Mouse (Mus musculus): ENCODE measurements around the gene Cbr4.

- no peak for TF ChIP-seq POLR2A (IDR thresholded peaks at IDR 0.05; ENCODE audit: low read depth, low read length)
- no peak for TF ChIP-seq CTCF (IDR thresholded peaks at IDR 0.05; ENCODE audit: extremely low read depth, insufficient read length, insufficient replicate concordance, low read depth, low read length)
Measured at GRCm38 (mm10) chr8:61486923-61487529, 508 bp upstream of the Cbr4 start.

All from small intestine, adult 2 months (tissue).